Mouse (Mus musculus) kidney, embryonic 15.5 days (tissue): ENCODE measurements at regions not wholly inside any gene's neighbourhood (a gene's known extent, or its start where the extent isn't known, plus 50 kb on each side); places are given as distances from the start of the nearest gene placed in this dataset.

Source experiments
- ATAC-seq: fragments of 200-750 bp; cut with Nextera tagmentation; replicated peaks from 2 replicates; pipeline ENCODE4 v1.8.0; 2017; ENCODE audit warnings: moderate TSS enrichment; ENCODE audit not compliant: low FRiP score
- H3K27ac ChIP-seq: fragments of 300-500 bp; sonication (generic); 2 replicates; pipeline ENCODE4 v1.5.1; 2015; ENCODE audit warnings: mild to moderate bottlenecking, inconsistent platforms
- H3K27me3 ChIP-seq: fragments of 300-500 bp; sonication (generic); 2 replicates; pipeline ENCODE4 v1.6.1; 2015; ENCODE audit warnings: inconsistent platforms
- H3K36me3 ChIP-seq: fragments of 300-500 bp; sonication (generic); 2 replicates; pipeline ENCODE4 v1.6.1; 2015; ENCODE audit warnings: inconsistent platforms
- H3K4me1 ChIP-seq: fragments of 300-500 bp; sonication (generic); 2 replicates; pipeline ENCODE4 v1.6.1; 2015; ENCODE audit warnings: inconsistent platforms
- H3K4me2 ChIP-seq: fragments of 300-500 bp; sonication (generic); 2 replicates; pipeline ENCODE4 v1.6.1; 2015; ENCODE audit warnings: moderate library complexity, mild to moderate bottlenecking, inconsistent platforms
- H3K4me3 ChIP-seq: fragments of 300-500 bp; sonication (generic); replicated peaks from 2 replicates; pipeline ENCODE4 v1.5.1; 2015; ENCODE audit warnings: mild to moderate bottlenecking, inconsistent platforms
- H3K9ac ChIP-seq: fragments of 300-500 bp; sonication (generic); 2 replicates; pipeline ENCODE4 v1.6.1; 2015; ENCODE audit warnings: mild to moderate bottlenecking, inconsistent platforms
- H3K9me3 ChIP-seq: fragments of 300-500 bp; sonication (generic); replicated peaks from 2 replicates; pipeline ENCODE4 v1.6.1; 2016; ENCODE audit warnings: inconsistent platforms
- WGBS: fragments of 180-500 bp; shearing (Covaris S2); methylation state at CpG from one replicate; pipeline ENCODE4 v1.1.7; 2015; ENCODE audit warnings: mixed read lengths; 5-methylcytosine and 5-hydroxymethylcytosine counted together

DNA sequence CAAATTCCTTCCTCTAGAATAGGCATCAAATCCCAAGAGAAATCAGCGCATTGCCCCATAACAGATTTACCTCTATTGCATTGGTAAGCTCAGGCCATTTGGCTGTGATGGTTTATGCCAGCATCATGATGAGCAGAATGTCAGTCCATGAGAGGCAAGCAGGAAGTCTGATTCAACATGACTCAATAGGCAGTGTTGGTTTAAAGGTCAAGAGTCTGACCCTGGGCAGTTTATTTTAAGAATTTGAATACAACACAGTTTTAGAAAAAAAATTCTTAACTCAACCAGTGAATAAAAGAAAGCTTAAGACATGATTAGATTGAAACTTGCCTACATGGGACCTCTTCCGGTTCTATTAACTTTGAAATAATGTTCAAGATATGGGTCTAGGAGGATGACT lies 337.7 kb downstream of the Ppargc1a start:
- ATAC-seq, result no peak
- Histone ChIP-seq H3K9me3 (no peaks in the 10 kb centered on the region), H3K27ac (no peak overlapping the region), H3K27me3 (no peaks in the 10 kb centered on the region), H3K9ac (no peak overlapping the region), H3K4me2 (no peak overlapping the region), H3K4me3 (no peak overlapping the region), H3K4me1 (0 out of 2 replicates have a peak, but pooled peaks cover 4% of the 10 kb centered on the region), H3K36me3 (no peaks in the 10 kb centered on the region)
- 97% methylated on average over 2 of the region's 2 CpGs for WGBS

DNA sequence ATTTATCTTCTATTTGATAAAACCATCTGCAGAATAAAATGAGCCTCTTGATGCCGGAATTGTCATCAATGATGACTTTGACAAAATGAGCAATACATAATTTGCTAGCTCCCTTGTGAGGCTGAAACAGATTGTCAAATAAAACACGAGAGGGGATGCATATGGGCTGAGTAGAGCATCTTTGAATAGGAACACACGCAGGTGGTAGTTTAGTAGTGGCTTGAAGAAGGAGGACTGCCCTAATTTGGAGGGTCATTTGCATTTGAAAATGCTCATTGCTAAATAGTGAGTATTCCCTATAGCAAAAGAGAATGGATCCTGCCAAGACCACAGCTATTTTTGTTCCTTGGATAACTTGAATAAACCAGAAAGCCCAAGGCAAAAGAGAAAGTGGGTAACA lies 339.5 kb downstream of the Ppargc1a start:
- Histone ChIP-seq H3K4me3 (no peak overlapping the region), H3K27me3 (no peaks in the 10 kb centered on the region), H3K27ac (no peak overlapping the region), H3K4me2 (no peak overlapping the region), H3K4me1 (no peaks in the 10 kb centered on the region), H3K9ac (no peak overlapping the region), H3K36me3 (no peaks in the 10 kb centered on the region), H3K9me3 (no peaks in the 10 kb centered on the region)
- ATAC-seq, result no peak
- 79% methylated on average over 3 of the region's 3 CpGs for WGBS

DNA sequence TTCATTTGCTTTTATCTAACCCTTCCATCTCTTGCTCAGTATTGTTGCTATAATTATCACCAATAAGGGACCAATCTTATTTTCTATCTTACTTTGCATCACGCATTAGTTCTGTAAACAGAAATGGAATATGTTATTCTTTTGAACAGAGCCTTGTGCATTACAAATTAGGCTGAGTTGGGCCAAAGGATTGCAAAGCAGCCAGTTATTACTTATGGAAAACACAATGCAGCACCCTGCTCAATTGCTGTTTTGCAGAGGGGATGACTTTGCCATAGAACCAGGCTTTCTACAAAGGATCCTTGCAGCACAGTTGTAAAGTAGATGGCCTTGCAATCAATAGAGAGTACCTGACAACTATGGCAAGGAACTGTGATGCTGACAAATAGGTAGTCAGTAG lies 364.3 kb downstream of the Ppargc1a start:
- no peaks in the 10 kb centered on the region for H3K9me3 ChIP-seq
- H3K27me3 ChIP-seq, result no peaks in the 10 kb centered on the region
- H3K4me3 ChIP-seq, result no peak overlapping the region
- H3K36me3 ChIP-seq, result no peaks in the 10 kb centered on the region
- no peak overlapping the region for H3K4me2 ChIP-seq
- ATAC-seq, result no peak
- H3K27ac ChIP-seq, result no peak overlapping the region
- H3K4me1 ChIP-seq, result no peaks in the 10 kb centered on the region
- WGBS, result 81% methylated on average over 1 of the region's 1 CpGs
- H3K9ac ChIP-seq, result no peak overlapping the region

DNA sequence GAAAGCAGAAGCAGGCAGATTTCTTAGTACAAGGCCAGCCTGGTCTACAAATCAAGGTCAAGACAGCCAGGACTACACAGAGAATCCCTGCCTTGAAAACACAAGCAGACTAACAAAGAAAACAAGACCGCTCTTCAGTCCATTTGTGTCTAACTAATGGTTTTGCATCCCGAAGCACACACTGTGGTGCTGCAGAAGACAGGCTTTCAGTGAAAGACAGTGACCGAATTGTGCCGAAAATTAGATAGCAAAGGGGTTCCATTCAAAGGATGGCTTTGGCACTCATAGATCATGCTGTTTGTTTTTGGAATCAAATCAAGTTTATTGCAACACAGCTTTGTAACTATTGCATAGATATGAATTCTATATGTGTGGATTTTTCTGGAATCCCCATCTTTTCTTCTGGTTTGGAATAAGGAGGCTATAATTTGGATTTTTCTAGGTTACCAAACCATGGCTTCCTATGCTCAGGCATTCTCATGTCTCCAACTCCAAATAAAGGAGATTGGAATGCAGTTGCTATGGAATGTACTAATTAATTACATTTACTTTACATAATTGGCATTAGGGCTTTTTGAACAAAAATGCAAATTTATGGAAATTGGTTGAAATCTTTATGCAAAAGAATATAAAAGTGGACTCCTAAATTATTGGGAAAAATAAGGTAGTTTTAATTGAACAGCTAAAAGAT lies 364.9 kb downstream of the Ppargc1a start:
- Histone ChIP-seq H3K27me3 (no peaks in the 10 kb centered on the region), H3K4me3 (no peak overlapping the region), H3K4me2 (no peak overlapping the region), H3K9me3 (no peaks in the 10 kb centered on the region), H3K4me1 (no peaks in the 10 kb centered on the region), H3K36me3 (no peaks in the 10 kb centered on the region), H3K27ac (no peak overlapping the region), H3K9ac (no peak overlapping the region)
- no peak for ATAC-seq
- 88% methylated on average over 4 of the region's 4 CpGs for WGBS

DNA sequence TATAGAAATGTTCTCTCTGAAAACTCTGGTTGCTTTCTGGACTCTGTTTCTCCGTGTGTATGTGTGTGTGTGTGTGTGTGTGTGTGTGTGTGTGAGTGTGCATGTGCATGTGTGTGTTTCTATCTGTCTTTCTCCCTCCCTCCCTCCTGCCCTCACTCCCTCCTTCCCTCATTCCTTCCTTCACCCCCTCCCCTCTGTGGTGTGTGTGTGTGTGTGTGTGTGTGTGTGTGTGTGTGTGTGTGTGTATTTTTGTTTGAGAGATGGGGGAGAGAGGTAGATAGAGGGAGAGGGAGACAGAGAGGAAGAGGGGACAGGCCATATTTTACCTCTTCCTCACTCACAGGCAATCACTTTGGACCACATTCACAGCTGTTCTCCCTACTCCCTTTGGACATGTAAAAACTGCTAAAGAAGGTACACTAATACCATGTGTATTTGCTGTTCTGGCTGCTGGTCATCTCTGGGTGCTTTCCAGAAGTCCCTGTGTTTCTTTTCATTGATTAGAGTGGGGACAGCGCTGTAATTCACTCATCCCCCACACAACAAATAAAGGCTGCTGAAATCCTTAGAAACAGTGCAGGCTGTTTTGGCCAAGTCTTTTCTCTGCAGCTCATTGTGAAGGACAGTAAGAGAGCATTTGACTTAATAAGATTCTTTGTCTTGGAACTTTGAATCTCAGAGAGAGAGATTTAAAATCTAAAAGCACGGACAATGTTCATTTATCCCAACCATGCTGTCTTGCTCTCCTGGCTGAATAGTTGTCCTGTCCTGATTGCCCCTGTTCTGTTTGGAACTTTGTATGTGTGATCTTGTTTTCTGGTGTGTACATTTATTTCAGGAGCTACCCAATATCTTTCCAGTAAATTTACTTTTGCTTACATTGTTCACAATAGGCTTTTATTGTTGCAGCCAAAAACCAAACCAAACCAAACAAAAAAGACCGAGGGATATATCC lies 370.9 kb downstream of the Ppargc1a start:
- Histone ChIP-seq H3K4me3 (no peak overlapping the region), H3K4me1 (no peaks in the 10 kb centered on the region), H3K9me3 (no peaks in the 10 kb centered on the region), H3K4me2 (no peak overlapping the region), H3K9ac (no peak overlapping the region), H3K27ac (no peak overlapping the region), H3K36me3 (no peaks in the 10 kb centered on the region), H3K27me3 (no peaks in the 10 kb centered on the region)
- no peak for ATAC-seq
- 65% methylated on average over 4 of the region's 4 CpGs for WGBS

DNA sequence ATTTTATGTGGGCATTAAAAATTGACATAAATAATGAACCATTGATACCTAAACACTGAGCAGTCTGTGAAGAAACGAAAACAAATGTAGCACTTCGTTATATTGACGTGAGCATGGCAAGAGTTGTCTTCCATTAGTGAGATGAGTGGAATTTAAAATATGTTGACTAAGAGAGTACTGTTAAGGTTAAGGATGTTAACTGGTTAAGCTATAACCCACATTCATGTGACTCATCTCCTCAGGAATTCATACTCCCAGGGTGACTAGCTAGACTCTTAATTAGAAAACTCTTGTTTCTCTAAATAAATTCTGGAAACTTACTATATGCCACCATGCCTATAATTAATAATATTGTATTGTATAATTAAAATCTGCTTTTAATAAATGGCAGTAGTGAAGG lies 376.9 kb downstream of the Ppargc1a start:
- H3K9me3 ChIP-seq, result no peaks in the 10 kb centered on the region
- H3K4me3 ChIP-seq, result no peak overlapping the region
- H3K4me1 ChIP-seq, result no peaks in the 10 kb centered on the region
- H3K4me2 ChIP-seq, result no peak overlapping the region
- no peaks in the 10 kb centered on the region for H3K36me3 ChIP-seq
- H3K27ac ChIP-seq, result no peak overlapping the region
- no peak overlapping the region for H3K9ac ChIP-seq
- 71% methylated on average over 3 of the region's 3 CpGs for WGBS
- no peaks in the 10 kb centered on the region for H3K27me3 ChIP-seq
- ATAC-seq, result no peak

DNA sequence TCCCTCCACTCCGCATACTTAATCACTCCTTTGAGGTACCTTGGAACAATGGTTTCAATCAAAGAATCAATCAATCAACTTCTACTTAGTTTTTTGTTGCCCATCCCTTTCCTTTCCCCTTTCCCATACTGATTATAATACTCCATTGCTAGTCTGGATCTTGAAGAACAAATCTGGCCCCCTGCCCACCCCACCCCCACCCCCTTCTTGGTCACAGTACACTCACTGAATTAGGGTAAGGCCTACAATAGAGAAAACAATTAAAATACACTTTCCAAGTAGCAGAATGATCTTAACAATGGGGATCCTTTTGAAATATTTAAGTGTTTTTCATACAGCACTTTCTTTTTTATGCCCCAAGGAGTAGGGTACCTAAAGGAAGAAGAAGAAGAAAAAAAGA lies 397.7 kb downstream of the Ppargc1a start:
- Histone ChIP-seq H3K27ac (no peak overlapping the region), H3K9me3 (no peaks in the 10 kb centered on the region), H3K4me3 (no peak overlapping the region), H3K4me2 (no peak overlapping the region), H3K36me3 (no peaks in the 10 kb centered on the region), H3K4me1 (peaks cover 6% of the 10 kb centered on the region), H3K9ac (no peak overlapping the region), H3K27me3 (no peaks in the 10 kb centered on the region)
- ATAC-seq, result no peak
- 94% methylated on average over 1 of the region's 1 CpGs for WGBS

DNA sequence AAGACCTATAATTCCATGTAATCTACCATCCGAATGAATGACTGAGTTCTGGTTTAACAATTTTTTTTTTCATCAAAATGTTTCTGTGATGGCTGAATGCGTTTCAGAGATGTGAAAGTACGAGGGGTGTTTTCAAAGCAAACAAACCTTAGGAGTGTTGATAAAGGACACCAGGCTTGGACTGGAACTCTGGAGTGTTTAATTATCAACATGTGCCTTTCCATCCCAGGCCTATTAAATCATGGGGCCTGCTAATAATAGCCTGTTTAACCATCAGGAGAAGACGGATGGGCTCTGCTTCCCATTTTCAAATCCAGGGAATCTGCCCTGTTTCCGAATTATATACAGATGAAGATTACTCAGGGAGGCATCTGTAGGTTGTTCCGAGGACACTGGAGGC lies 399.3 kb downstream of the Ppargc1a start:
- Histone ChIP-seq H3K36me3 (no peaks in the 10 kb centered on the region), H3K9ac (no peak overlapping the region), H3K4me1 (peaks cover 6% of the 10 kb centered on the region), H3K27me3 (no peaks in the 10 kb centered on the region), H3K9me3 (no peaks in the 10 kb centered on the region), H3K4me2 (no peak overlapping the region), H3K27ac (peak overlapping the region; percentile 70), H3K4me3 (no peak overlapping the region)
- peak; percentile 88 for ATAC-seq
- 14% methylated on average over 6 of the region's 6 CpGs for WGBS

DNA sequence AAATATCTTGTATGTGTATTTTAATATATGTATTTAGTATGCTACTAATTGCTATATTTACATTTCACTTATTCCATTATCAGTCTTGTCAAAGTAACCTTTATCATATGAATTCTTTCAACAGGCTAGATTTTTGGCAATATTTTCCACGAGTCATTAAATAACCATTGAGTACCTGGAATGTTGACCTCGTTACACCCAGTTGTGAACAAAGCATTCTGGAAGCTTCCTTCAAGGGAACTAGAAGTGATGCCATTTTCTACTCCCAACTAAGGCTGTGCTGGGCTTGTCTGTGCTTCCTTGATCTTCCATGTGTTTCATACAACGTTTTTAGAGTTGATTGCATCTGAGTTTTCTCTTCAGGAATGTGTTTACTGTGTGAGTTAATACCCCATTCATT lies 410.6 kb downstream of the Ppargc1a start:
- no peak overlapping the region for H3K4me2 ChIP-seq
- no peak overlapping the region for H3K27ac ChIP-seq
- no peaks in the 10 kb centered on the region for H3K27me3 ChIP-seq
- no peak overlapping the region for H3K4me3 ChIP-seq
- no peaks in the 10 kb centered on the region for H3K9me3 ChIP-seq
- 0 out of 2 replicates have a peak, but pooled peaks cover 3% of the 10 kb centered on the region for H3K4me1 ChIP-seq
- ATAC-seq, result no peak
- WGBS, result 52% methylated on average over 3 of the region's 3 CpGs
- H3K36me3 ChIP-seq, result no peaks in the 10 kb centered on the region
- no peak overlapping the region for H3K9ac ChIP-seq

DNA sequence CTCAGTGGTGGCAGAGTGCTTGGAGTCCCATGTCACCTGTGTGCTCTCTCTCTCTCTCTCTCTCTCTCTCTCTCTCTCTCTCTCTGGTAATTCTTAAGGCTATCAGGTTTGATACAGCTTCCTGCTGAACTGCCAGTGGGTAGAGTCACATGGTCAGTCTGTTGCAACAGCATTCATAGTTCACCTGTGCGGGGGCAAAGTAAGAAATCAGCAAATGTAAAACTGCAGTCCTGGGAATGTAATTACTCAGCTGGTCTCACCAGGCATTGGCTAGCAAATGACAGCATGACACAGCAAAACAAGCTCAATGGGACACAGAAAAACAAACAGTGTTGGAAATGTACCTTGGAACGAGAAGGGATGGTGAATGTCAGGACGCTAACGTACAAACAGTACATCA lies 422.7 kb downstream of the Ppargc1a start:
- ATAC-seq, result no peak
- no peaks in the 10 kb centered on the region for H3K36me3 ChIP-seq
- WGBS, result 77% methylated on average over 4 of the region's 4 CpGs
- no peak overlapping the region for H3K9ac ChIP-seq
- H3K9me3 ChIP-seq, result no peaks in the 10 kb centered on the region
- H3K4me1 ChIP-seq, result no peaks in the 10 kb centered on the region
- no peak overlapping the region for H3K27ac ChIP-seq
- H3K4me3 ChIP-seq, result no peak overlapping the region
- H3K4me2 ChIP-seq, result no peak overlapping the region
- no peaks in the 10 kb centered on the region for H3K27me3 ChIP-seq

DNA sequence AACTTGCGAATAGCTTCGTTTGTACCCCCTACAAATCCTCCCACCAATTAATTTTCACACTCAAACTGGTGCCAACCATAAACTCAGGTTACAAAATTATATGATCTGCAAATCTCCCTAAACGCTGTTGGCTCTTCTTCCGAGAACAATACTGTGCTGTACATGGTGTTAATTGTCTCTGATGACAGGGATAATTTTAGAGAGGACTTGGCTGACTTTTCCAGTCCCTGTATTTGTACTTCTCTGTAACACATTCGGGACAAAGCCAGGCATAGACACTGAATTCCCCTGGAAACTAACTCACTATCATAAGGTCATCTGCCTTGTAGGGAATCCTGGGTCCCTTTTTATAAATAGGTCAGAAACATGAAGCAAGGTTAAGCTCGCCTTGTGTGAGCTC lies 442.4 kb downstream of the Ppargc1a start:
- WGBS, result 79% methylated on average over 6 of the region's 6 CpGs
- H3K27me3 ChIP-seq, result no peaks in the 10 kb centered on the region
- H3K27ac ChIP-seq, result no peak overlapping the region
- H3K4me3 ChIP-seq, result no peak overlapping the region
- no peaks in the 10 kb centered on the region for H3K36me3 ChIP-seq
- ATAC-seq, result no peak
- H3K4me2 ChIP-seq, result no peak overlapping the region
- no peaks in the 10 kb centered on the region for H3K9me3 ChIP-seq
- no peaks in the 10 kb centered on the region for H3K4me1 ChIP-seq
- H3K9ac ChIP-seq, result no peak overlapping the region

DNA sequence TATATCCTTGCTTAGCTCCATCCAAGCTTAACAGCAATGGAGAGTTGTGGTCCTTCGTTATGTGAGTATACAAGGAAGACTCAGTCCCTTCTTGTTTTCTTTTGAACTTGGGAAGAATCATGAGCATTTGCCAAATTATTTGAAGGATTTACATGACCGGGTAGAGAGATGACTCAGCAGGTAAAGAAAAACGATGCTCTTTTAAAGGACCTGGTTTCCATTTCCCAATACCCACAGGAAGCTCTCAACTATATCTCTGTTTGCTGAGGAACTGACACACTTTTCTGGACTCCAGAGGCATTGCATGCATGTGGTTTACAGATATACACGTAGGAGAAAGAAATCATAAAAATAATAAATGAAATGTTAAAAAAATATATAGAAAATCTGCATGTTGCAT lies 457.5 kb downstream of the Ppargc1a start:
- Histone ChIP-seq H3K4me1 (no peaks in the 10 kb centered on the region), H3K27me3 (no peaks in the 10 kb centered on the region), H3K9me3 (no peaks in the 10 kb centered on the region), H3K4me3 (no peak overlapping the region), H3K27ac (no peak overlapping the region), H3K4me2 (no peak overlapping the region), H3K36me3 (no peaks in the 10 kb centered on the region), H3K9ac (no peak overlapping the region)
- 75% methylated on average over 4 of the region's 4 CpGs for WGBS
- ATAC-seq, result no peak
